Mouse (Mus musculus) activated CD4-positive, CD25-positive, alpha-beta regulatory T cell, adult 4 months (primary cell): ENCODE results near the gene Efnb2. TPM values are rescaled to one million over a fixed set of nuclear protein-coding genes. Genes with fewer than 3 reads are reported as not detected.

Experiments used
- ATAC-seq: one replicate; pipeline ENCODE4 v1.8.0; 2017
- polyA plus RNA-seq, 2 experiments: library from polyadenylated mRNA; unstranded; fragments of 100-300 nt; shearing (Covaris generic); gene quantifications; one replicate each; pipeline ENCODE4 v1.2.1; 2017

Gene Efnb2
- polyA plus RNA-seq, 2 experiments from 2014 or later, result 0.07 TPM; not detected in 1

DNA sequence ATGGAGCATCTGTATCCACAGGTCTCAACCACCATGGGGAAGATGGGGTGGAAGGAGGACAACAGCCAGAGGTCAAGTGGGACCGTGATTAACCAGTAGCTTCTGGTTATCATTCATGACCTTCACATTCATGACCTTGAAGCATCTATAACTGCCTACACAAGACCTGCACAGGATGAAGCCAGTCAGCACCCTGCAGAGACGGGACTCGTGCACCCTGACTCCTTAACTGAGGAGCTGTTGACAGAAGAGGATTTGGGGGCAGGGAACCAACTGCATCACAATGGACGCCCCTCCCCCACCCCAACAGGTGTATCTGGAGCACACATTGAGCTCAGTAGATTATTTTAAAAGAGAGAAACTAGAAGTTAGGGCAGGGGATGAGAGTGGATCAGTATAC, 49.1 kb downstream of the Efnb2 start:
- no peak for ATAC-seq

DNA sequence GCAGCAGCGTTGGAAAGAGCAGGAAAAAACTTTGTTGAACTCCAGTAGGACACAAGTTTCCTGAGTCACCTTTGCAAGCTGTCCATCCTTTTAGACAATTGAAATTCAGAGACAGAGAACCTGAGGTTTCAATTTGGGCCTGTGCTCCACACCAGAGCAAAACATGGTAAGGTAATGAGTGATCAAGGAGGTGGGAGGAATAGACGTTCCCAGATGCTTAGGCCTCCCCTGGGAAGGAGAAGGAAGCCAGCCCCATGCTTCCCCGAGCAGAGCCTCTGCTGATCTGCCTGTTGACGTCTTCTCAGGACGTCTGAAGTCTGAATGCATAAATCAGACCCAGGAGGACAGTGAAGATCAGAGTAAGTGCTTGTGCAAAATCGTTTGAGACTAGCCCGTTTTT, 51.3 kb downstream of the Efnb2 start:
- no peak for ATAC-seq

DNA sequence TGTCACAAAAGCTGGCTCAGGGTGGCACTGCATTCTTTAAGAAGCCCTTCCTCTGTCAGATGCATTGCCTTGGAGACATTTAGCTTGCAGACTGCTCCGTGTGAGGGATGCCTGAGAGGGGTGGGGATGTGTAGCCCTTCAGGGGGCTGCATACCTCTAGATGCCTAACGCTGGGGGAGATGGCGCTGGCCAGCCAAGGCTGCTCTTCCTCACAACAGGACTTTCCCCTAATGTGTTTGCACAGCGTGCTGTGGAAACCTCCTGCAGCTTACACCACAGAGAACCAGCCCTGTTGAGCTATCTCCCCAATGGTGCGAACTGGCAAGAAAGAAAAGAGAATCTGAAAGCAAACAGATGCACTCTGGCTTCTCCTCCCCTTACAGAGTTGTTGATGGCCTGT, 51.9 kb downstream of the Efnb2 start:
- ATAC-seq, result no peak

- no peak for ATAC-seq
Measured at GRCm38 (mm10) chr8:8605621-8606020, 55.4 kb downstream of the Efnb2 start.

DNA sequence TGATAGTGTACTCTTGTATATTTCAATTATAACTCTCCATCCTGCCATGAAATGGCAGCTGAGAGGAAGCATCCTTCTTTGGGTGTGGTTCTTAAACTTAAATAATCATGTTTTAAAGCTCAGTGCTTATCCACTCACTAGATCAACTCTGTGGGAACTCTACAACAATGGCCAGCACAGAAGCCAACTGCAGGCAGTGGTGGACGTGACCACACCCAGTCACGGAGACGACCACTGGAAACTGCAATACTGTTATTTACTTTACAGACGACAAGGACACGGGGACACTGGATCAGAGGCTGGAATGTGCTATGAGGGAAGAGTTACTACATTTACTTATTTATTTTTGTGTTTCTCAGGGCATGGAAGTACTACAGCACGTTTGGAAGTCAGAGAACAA, 57.2 kb downstream of the Efnb2 start:
- ATAC-seq, result no peak

- no peak for ATAC-seq
Measured at GRCm38 (mm10) chr8:8602616-8603461, 58.2 kb downstream of the Efnb2 start.

GRCm38 (mm10) chr8:8599931-8600330, 61.1 kb downstream of the Efnb2 start:
- no peak for ATAC-seq

GRCm38 (mm10) chr8:8597434-8597833, 63.6 kb downstream of the Efnb2 start:
- no peak for ATAC-seq

DNA sequence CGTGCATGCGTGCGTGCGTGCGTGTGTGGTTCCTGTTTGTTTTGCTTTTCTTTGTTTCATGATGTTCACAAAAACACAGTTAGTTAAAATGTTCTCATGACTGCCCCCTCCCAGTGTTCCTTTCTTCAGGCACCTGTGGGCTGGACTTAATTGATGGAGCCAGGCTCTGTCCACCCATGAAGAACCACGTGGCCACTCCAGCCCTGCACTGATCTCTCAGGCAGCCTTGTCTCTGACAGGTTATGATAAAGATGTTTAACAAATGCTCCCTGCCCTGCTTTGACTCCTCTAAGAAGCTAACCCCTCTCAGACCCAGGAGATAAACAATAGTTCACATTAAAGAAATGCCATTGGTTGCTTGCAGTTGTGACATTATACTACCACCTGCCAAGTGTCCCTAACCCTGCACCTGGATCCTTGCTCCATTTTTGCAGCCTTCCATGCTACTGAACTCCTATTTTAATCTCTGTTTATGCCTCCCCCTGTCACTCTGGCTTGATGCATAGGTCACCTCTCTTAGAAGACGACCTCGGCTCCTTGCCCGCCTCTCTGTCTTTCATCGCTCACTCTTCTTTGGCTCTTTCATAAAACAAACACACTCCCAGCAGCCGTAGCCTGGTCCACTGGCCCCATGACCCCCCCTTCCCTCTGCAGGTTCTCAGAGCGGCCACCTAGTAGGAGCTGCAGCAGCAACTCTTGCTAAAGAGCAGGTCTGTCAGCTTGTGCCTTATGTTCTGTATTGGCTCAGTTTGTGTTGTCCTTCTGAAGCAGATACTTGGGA, 65.0 kb downstream of the Efnb2 start:
- ATAC-seq, result no peak

DNA sequence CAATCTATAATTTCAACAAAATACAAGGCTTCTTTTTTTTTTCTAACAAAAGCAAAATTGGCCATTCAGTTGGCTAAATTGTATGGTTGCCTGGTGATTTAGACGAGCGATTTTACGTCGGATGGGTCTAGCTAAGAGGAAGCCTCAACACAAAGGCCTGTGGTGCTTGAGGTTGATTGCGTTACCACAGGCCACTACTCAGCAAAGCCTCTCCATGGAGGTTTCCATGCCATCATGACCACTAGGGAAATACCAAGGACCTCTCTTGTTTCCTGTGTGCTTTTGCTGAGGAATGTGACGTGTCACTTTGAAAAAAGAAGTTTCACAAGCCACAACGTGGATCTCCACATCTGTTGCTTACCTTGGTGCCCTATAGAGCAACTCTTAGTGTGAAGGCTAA, 67.2 kb downstream of the Efnb2 start:
- ATAC-seq, result no peak

GRCm38 (mm10) chr8:8593371-8593770, 67.7 kb downstream of the Efnb2 start:
- ATAC-seq, result no peak

DNA sequence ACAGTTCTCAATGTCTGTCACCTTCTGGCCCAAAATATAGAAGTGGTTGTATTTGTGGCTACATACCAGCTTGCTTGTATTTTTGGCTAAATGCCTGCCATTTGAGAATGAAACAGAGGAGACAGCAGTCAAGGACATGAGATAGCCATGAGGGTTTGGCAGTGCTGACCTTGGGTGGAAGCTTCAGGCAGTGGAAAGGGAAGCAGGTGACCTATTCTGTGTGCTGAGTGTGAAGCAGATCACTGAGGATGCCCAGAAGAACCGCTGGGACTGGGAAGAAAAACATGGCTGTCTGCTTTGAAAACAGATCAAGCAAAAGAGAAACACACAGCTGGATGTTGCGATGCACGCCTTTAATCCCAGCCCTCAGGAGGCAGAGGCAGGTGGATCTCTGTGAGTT, 68.7 kb downstream of the Efnb2 start:
- no peak for ATAC-seq

DNA sequence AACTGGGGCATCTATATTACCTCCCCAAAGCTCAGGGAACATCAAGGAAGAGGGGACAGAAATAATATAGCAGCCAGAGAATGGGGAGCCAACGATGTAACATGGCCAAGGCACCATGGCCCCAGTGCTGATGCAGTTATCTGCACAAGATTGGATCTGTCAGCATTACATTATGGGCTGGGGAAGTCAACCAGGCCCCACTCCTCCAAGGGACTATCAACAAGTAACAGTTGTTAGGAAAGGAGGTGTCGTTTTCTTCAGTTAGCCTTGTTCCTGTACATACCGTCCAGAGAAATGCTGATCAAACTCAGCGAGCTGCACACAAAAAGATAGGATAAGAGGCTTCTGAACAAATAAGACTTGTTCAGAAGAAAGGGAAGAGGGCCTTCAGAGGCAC, 77.1 kb downstream of the Efnb2 start:
- no peak for ATAC-seq

DNA sequence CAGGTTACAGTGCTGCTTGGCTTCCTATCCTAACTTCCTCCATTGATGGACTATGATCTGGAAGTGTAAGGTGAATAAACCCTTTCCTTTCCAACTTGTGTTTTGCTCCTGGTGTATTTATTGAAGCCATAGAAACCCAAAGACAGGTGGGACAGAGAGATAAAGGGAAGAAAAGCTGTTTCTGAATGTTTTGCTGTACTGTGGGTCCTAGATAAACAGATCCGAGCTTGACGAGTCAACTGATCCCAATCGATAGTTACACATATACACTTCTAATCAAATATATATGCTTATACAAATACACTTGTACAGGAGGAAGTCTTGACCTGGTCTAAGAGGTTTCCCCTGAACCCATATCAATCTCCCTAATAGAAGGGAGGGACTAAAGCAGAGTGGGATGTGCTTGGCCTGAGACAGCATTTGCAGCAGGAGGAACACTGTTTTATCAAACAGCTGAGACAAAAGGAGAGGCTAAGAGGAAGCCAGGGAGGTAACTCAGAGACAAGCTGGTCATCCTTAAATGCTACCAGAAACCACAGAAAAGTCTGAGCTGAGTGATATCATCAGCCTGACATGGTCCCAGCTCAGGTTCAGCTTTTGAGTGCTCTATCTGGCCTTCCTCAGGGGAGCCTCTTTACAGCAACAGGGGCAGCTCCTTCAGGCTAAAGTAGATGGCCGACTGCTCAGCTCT, 77.6 kb downstream of the Efnb2 start:
- no peak for ATAC-seq

DNA sequence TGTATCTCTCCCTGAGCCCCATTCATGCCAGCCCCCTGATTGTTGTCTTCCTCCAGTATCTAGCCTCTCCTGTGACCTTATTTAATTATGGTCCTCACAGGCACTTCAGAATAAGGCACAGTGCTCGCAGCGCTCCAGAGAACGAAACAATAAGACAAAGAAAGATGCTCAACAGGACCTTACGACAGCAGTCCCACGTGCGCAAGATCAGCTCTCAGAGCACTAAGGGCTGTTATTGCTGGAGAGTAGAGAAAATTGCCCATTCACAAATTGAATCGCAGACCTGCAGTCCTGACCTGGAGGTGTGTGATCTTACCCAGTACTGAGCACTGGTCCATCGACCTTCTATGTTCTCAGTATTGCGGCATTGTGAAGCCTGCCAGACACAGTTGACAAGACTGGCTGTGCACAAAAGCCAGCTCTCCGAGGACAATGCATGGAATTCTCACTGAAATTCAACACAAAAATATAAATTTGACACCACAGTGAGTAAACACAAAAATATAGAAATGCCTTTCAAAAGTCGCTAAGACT, 83.2 kb downstream of the Efnb2 start:
- ATAC-seq, result no peak

- no peak for ATAC-seq
Measured at GRCm38 (mm10) chr8:8576833-8577232, 84.2 kb downstream of the Efnb2 start.

GRCm38 (mm10) chr8:8576286-8576685, 84.8 kb downstream of the Efnb2 start:
- ATAC-seq, result no peak

- no peak for ATAC-seq
Measured at GRCm38 (mm10) chr8:8574521-8575499, 86.2 kb downstream of the Efnb2 start.

- ATAC-seq, result no peak
Measured at GRCm38 (mm10) chr8:8572272-8572671, 88.8 kb downstream of the Efnb2 start.

DNA sequence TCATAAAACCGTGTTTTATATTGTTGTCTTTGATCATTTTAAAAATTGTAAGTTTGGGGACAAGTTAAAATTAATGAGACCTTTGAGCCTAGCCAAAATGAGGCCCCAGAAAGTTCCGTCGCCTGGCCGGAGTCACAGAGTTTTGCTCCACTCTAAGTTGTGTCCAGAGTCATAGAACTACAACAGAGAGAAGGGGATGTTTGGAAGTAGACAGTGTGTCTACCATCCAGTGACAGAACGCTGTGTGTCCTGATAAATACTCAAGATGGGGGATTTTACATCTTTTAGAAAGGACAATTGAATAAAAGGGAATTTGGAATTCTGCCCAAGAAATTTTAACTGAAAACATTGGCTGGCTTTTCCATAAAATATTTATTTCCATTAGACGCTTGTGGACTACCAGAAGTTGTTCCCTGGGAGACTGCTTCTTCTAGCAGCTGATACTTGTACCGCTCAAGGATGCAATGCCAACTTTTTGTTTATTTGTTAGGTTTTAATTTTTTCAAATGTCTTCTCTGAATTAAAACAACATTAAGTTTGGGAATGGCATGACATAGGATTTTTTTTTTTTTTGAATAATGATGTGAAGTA, 89.3 kb downstream of the Efnb2 start:
- no peak for ATAC-seq

GRCm38 (mm10) chr8:8569280-8569679, 91.8 kb downstream of the Efnb2 start:
- ATAC-seq, result no peak
